Mouse (Mus musculus): ENCODE results near the gene BC049715.
"Not testable (repeated sequence)": the region's sequence is repeated elsewhere in the genome, so short reads cannot be mapped to it uniquely, and the experiment has no call there.

BC049715 gene

GRCm38 (mm10) chr6:136827516-136827880 lies at the start of gene BC049715:
TSS of gene BC049715 (plus strand) at chr6:136827626.
- no peak for DNase-seq (ENCODE audit: low spot score)

- no peak for DNase-seq (ENCODE audit: low spot score)
These were observed 45.9 kb upstream of the BC049715 start, which contains the start of gene Gucy2c for GRCm38 (mm10) chr6:136781377-136781986. TSS of gene Gucy2c (minus strand) at chr6:136781765.

- DNase-seq (ENCODE audit: low spot score) = no peak
These were observed 45.3 kb upstream of the BC049715 start for GRCm38 (mm10) chr6:136782146-136782545.

GRCm38 (mm10) chr6:136782761-136783160 lies 44.7 kb upstream of the BC049715 start:
- DNase-seq (ENCODE audit: low spot score) = no peak

GRCm38 (mm10) chr6:136789391-136789971 lies 37.9 kb upstream of the BC049715 start:
- DNase-seq (ENCODE audit: low spot score) = peak; percentile 77

- no peak for DNase-seq (ENCODE audit: low spot score)
These were observed 34.3 kb upstream of the BC049715 start for GRCm38 (mm10) chr6:136792884-136793758.

- DNase-seq (ENCODE audit: low spot score) = no peak
These were observed 33.4 kb upstream of the BC049715 start for GRCm38 (mm10) chr6:136793831-136794525.

GRCm38 (mm10) chr6:136795110-136795509 lies 32.3 kb upstream of the BC049715 start:
- no peak for DNase-seq (ENCODE audit: low spot score)

- no peak for DNase-seq (ENCODE audit: low spot score)
These were observed 31.6 kb upstream of the BC049715 start for GRCm38 (mm10) chr6:136795850-136796249.

- DNase-seq (ENCODE audit: low spot score) = not testable (repeated sequence)
These were observed 29.3 kb upstream of the BC049715 start for GRCm38 (mm10) chr6:136797874-136798693.

- DNase-seq (ENCODE audit: low spot score) = no peak
These were observed 26.7 kb upstream of the BC049715 start for GRCm38 (mm10) chr6:136800710-136801109.

- no peak for DNase-seq (ENCODE audit: low spot score)
These were observed 26.2 kb upstream of the BC049715 start for GRCm38 (mm10) chr6:136801274-136801673.

GRCm38 (mm10) chr6:136803093-136803738 lies 24.2 kb upstream of the BC049715 start:
- no peak for DNase-seq (ENCODE audit: low spot score)

GRCm38 (mm10) chr6:136803739-136804633 lies 23.4 kb upstream of the BC049715 start, which contains the start of gene Hist4h4:
TSS of gene Hist4h4 (minus strand) at chr6:136804415.
- DNase-seq (ENCODE audit: low spot score) = peak; percentile 97

GRCm38 (mm10) chr6:136804705-136805408 lies 22.6 kb upstream of the BC049715 start:
- DNase-seq (ENCODE audit: low spot score) = no peak

GRCm38 (mm10) chr6:136805409-136805775 lies 22.0 kb upstream of the BC049715 start:
- DNase-seq (ENCODE audit: low spot score) = no peak

- peak; percentile 69 for DNase-seq (ENCODE audit: low spot score)
These were observed 20.6 kb upstream of the BC049715 start for GRCm38 (mm10) chr6:136806819-136807218.

- no peak for DNase-seq (ENCODE audit: low spot score)
These were observed 19.9 kb upstream of the BC049715 start for GRCm38 (mm10) chr6:136807395-136808013.

- peak; percentile 98 for DNase-seq (ENCODE audit: low spot score)
These were observed 19.4 kb upstream of the BC049715 start, which contains the start of gene H2afj for GRCm38 (mm10) chr6:136808014-136808417. TSS of gene H2afj (plus strand) at chr6:136808244.
